Mouse (Mus musculus) kidney, adult 8-10 months (tissue): ENCODE measurements at regions not wholly inside any gene's neighbourhood (a gene's known extent, or its start where the extent isn't known, plus 50 kb on each side); places are given as distances from the start of the nearest gene placed in this dataset.

Experiments
- DNase-seq, 2 experiments: peaks; one replicate each; pipeline ENCODE4 v3.0.0; 2022

DNA sequence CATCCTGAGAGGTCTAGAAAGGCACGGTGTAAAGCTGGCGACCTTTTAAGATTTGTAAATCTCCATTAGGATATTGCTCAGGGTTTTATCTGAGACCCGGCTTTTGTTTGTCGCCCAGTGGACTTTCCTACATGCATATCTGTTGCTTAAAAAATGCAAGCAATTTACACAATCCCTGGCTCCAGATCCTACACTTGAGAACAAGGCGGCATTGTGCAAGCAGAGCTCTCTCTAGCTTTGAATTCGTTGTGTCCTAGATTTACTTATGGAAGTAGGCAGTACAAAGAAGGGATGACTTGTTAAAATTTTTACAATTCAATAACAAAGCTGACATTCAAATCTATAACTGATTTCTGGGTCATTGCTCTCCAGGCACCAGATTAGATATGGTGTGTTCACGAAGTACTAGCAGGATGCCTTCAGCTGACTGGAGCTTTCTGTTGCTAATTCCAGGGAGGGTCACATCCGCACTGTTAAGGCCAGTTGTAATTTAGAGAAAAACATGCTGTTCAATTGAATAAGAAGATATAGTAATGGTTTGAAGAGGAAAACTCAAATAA, 62.2 kb upstream of the Teddm2 start:
- DNase-seq = no peak

GRCm38 (mm10) chr1:153963744-153964342, 63.8 kb upstream of the Teddm2 start:
- no peak for DNase-seq

- DNase-seq = no peak
These were observed 69.4 kb upstream of the Teddm2 start for GRCm38 (mm10) chr1:153969401-153969800.

GRCm38 (mm10) chr1:153974300-153974699, 74.3 kb upstream of the Teddm2 start:
- no peak for DNase-seq

GRCm38 (mm10) chr1:153977963-153978726, 78.1 kb upstream of the Teddm2 start:
- DNase-seq = no peak

DNA sequence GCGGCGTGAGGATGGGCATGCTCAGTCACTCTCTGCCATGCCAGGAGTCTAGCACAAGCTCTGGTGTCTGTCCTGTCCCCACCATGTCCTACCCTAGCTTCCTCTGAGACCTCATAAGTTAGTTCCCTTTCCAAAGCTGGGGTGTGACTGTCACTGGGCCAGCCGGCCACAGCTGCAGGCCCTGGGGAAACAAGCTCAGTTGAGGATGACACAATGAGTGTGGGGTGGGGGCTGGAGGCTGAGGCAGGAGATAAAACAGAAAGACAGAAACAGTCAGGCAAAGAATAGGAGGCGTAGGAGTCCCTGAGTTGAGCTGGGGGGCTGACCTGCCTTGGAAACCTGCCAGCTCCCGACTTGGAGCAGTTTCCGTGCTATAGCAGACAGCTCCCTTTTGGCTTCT, 80.9 kb upstream of the Teddm2 start:
- no peak for DNase-seq

- DNase-seq = no peak
These were observed 85.6 kb upstream of the Teddm2 start for GRCm38 (mm10) chr1:153985595-153985994.

- no peak for DNase-seq
These were observed 86.6 kb upstream of the Teddm2 start for GRCm38 (mm10) chr1:153986632-153987031.

DNA sequence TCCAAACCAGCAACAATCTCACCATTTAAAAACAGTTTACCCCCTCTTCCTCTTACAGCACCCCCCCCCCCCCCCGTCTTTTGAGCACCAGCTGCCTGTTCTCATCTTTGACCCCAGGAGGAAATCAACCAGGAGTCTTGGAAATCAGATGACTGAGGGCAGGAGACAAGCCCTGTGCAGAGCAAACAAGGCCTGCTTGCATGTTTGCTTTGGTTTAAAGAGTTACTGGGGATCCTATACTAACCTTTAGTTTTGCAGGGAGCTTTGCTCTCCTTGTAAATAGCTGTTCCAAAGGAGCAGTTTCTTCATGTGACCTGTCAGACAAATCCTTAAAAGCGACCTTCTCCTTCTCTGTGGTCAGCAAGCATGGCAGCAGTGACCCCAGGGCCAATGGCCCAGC, 88.3 kb upstream of the Teddm2 start:
- peak in 1 of 2 experiments; percentile 4 for DNase-seq

DNA sequence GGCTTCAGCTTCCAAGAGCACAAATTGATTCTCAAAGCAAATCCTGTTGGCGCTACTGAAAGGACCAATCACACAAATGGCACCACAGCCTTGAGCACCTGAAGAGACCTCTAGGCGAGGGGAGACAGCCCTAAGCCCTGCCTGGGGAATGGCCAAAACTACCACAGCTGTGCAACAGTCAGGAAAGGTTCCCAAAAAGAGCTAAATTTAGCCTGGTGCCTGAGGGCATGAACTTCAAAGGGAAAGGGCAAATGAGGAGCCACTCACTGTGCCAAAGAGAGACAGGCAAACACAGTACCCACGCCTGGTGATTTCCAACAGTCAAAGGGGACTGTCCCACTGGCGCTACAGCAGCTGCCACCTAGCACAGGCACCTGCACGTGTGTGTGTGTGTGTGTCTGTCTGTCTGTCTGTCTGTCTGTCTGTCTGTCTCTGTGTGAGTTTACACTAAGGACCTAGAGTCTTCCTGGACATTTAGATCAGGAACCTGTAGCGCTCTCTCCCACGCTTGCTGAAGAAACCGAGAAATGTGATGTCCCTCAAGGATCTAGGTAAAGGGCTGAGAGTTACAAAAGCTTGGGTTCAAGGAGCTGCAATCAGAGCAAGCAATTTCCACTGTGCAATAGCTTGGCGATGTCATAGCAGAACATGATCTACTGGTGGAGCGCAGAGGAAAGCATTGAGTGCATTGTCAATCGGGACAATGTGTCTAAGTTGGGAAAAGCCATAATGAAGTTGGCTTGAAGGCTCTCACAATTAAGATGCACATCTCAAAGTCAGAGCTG, 90.8 kb upstream of the Teddm2 start:
- no peak for DNase-seq

DNA sequence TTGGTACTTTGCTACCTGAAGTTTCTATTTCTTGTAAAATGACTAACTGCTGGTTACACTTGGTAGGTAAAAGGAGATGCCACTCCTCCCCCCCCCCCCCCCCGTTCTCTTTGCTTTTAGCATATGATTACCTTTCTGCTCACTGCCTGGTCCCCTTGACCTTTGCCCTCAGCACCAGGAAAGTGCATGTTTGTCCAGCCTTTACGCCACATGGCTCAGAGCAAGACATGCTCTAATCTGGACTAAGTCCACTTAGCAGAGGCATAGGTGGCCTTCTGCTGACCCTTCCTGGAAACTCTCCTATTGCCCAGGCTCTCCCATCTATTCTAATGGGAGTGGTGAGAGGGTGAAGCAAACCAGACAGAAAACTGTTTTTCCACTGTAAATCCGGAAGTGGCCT, 92.4 kb upstream of the Teddm2 start:
- peak; percentile 26 to 39 for DNase-seq

DNA sequence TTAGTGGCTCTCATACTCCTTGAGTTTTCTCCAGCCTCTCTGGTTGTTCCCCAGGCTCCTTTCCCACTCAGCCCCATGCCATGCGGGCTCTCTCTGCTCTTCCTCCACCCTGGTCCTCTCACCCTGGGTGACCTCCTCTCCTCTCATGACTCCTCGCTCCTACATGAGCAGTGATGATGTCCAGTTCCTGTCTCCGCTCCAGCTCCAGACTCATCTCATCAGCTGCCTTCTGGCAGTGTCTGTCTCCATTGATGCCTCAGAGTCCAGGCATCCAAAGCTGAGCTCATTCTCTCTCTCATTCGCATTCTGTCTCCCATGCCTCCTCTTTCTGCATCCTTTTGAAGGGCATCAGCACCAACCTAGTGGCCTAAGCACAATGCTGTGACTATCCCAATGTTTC, 94.8 kb upstream of the Teddm2 start:
- DNase-seq = no peak

- DNase-seq = no peak
These were observed 97.5 kb upstream of the Teddm2 start for GRCm38 (mm10) chr1:153997201-153998181.

GRCm38 (mm10) chr1:153999776-154000175, 99.7 kb upstream of the Teddm2 start:
- no peak for DNase-seq

DNA sequence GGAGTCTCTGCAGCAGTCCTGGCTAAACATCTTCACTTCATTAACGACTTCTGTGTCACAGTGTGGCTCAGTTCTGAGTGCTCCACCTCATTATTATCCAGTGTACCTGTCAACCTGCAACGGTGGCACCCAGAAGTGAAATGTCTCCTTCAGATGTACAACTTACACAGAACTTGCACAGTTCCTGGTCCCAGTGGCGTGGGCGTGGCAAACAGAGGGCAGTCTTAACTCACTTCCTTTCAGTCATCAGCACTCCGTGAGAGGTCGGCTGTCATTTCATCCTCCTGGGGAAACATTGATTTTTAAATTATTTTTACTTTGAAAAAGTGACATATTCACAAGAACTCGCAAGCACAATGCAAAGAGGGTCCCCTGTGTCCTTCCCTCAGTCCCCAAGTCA, 103.6 kb upstream of the Teddm2 start:
- no peak for DNase-seq

- no peak for DNase-seq
These were observed 104.6 kb upstream of the Teddm2 start for GRCm38 (mm10) chr1:154004647-154005046.

DNA sequence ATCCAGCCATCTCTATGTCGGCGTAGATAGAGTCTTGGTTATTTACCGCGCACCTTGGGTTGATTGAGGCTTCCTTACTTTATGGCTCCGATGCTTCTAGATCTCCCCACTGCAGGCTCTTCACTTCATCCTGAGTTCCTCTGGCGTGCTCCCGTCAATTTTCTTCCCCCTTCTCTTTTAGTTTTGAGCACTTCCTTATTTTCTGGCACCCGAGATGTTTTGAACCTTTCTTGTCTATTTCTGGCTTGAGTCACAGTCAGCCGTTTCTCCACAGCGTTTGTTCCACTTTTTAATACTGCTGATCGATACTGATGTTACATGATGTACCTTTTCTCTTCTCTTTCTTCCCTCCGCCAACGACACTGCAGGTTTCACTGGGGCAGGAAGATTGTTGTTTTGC, 106.0 kb upstream of the Teddm2 start:
- DNase-seq = no peak

DNA sequence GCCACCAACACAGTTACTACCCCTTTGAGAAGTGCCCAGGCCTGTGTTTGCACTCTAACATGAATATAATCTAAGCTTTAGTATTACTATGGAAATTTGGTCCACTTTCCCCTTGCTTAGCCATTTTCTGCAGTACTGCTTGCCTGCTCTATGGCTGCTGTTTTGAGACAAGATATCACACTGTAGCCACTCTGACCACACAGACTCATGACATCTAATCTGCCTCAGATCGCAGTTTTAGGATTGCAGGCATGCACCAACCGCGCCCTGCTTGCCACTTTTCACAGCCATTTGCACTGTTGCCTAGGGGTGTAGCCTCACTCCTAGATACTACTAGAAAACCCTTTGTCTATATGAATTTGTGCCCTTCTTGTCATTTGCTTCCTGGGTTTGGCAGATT, 107.4 kb upstream of the Teddm2 start:
- DNase-seq = no peak

DNA sequence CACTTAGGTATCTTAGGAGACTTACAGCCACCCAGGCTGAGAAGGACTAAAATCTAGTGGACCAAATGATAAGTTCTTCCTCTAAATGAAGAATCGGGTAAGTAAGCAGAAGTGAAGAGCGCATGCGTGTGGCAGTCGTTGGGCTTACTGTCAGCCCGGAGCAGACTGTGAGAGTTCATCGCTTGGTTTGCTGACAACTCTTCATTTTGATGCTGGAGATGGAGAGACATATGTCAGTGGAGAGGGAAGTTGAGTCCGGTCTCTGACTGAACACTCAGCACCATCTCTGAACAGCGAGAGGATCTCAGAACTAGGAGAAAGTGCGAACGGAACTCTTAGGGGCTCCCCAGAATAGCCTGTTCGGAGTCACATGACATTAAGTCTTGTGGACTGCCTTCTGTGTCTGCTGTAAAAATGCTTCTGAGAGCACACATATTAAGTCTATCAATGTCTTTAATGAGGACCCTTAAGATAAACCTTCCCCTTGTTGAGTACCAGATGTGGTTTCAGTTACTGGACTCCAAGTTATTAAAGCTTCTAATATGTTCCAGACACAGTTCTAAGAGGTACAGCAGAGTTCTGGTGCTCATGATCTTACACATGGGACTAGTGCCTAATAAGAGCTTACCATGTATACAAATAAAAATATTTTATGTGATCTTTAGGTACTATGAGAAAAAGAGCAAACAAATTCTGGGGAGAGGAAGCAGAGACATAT, 108.7 kb upstream of the Teddm2 start:
- no peak for DNase-seq

GRCm38 (mm10) chr1:154010681-154011080, 110.7 kb upstream of the Teddm2 start:
- DNase-seq = no peak

GRCm38 (mm10) chr1:154016516-154016915, 116.5 kb upstream of the Teddm2 start:
- DNase-seq = no peak

DNA sequence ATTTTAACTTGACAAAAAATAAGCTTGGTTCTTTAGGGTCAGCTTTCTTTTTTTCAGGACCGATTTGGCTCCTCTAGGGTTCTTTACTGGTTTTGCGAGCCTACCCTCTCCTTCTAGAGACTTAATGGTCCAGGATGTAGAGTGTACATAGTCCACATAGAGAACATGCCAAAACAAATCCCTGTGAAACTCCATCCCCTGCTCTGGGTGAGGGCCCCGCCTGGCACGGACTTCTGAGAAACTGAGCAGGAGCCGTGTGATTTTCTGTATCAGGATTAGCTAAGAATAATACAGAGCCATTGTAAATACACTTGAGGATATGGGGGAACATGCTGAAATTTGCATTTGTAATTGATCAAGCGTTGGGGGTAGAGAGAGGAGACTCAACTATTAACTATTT, 118.2 kb upstream of the Teddm2 start:
- DNase-seq = no peak
